Comparison of ENCODE assay signal across 9 mouse cellular contexts in genomic region chr6:116072746-116073261, GRCm38 (mm10).
DNase-seq lines count a peak whose midpoint lies in the region; ATAC-seq lines count a peak whose summit lies in the region.
"Had no signal": no experiment of that assay in that cellular context is flagged by ENCODE, and none has a peak within 500 bp of the region (broad histone marks: within the 10 kb centered on the region; RNA-seq: fewer than 3 reads in every experiment).

No protein-coding gene starts in this region.

- no peak for ATAC-seq in activated CD4-positive, CD25-positive, alpha-beta regulatory T cell, adult 4 months

- H3K36me3 ChIP-seq in macrophage (ENCODE audit: inconsistent target) = no peaks in the 10 kb centered on the region
- H3K36me3 ChIP-seq: neural tube, embryonic 12.5 days had no signal

- peak overlapping the region; percentile 1; the same call in 1 of the 2 replicates for H3K4me3 ChIP-seq in macrophage (ENCODE audit: inconsistent target)
- H3K4me3 ChIP-seq: neural tube, embryonic 12.5 days had no signal

- H3K27ac ChIP-seq in macrophage = peak overlapping the region; percentile 27
- H3K27ac ChIP-seq: neural tube, embryonic 12.5 days had no signal

- intact Hi-C loops in gastrocnemius, postnatal 14 days (cut with DNase I; ENCODE audit: low total_unique reads) = no loop called here
- intact Hi-C loops in left cerebral cortex, postnatal 25 days (cut with DNase I) = no loop called here

- 26% methylated on average over 5 of the region's 8 CpGs for WGBS in macrophage (ENCODE audit: missing documents)

- H3K79me2 ChIP-seq in macrophage (ENCODE audit: inconsistent target) = peaks cover 61% of the 10 kb centered on the region; the same call in 1 of the 2 replicates

- peak; percentile 7 for DNase-seq in ovary, postnatal 14 days (ENCODE audit: low spot score)
- no peak for DNase-seq in ovary, postnatal 36 days (ENCODE audit: low spot score)
- peak; percentile 26 for DNase-seq in gastrocnemius, postnatal 14 days
- peak; percentile 25 for DNase-seq in kidney, adult 18-20 months
- DNase-seq in thymus, postnatal 36 days = no peak
- no peak for DNase-seq in left cerebral cortex, postnatal 25 days (ENCODE audit: low spot score in 2 of 2)

Comparison
In these comparisons a context has a peak if more than half of its experiments do, and no peak if none do; other contexts are left out.
1. DNase-seq: peak in ovary, postnatal 14 days (single experiment), gastrocnemius, postnatal 14 days (single experiment) and kidney, adult 18-20 months (single experiment); none in ovary, postnatal 36 days (single experiment), thymus, postnatal 36 days (0 of 2) and left cerebral cortex, postnatal 25 days (0 of 2).